Mouse (Mus musculus) heart, adult 10 weeks (tissue): ENCODE measurements around the gene Fam219a. TPM values are rescaled to one million over a fixed set of nuclear protein-coding genes. Genes with fewer than 3 reads are reported as not detected.

ENCODE experiments used
- polyA plus RNA-seq: library from polyadenylated mRNA; stranded (reverse); fragments of 350-450 nt; fragmentation: Illumina TruSeq; extraction: RNeasy Lipid Tissue Mini Kit (QIAGEN cat#74804); gene quantifications from one replicate; pipeline ENCODE4 v1.2.3, GENCODE M21; 2014; ENCODE audit warnings: low read depth, low replicate concordance

Gene Fam219a
- polyA plus RNA-seq, result 15.1 TPM

GRCm38 (mm10) chr4:41569411-41569885 is at the start of gene Fam219a, which contains the start of gene Dnaic1:
TSS of gene Fam219a (minus strand) at chr4:41569538.
TSS of gene Dnaic1 (plus strand) at chr4:41569775.

GRCm38 (mm10) chr4:41517233-41517632 is 52.1 kb downstream of the Fam219a start, which contains the start of gene 1110017D15Rik:
TSS of gene 1110017D15Rik (minus strand) at chr4:41517333.

GRCm38 (mm10) chr4:41502986-41503412 is 66.3 kb downstream of the Fam219a start, which contains the start of gene AI464131:
TSS of gene AI464131 (minus strand) at chr4:41503076.

Other genes starting within 250 kb of the Fam219a start
- gene Ubap1, start 220.5 kb downstream of the Fam219a start, polyA plus RNA-seq, result 38.3 TPM
- gene Kif24, start 104.7 kb downstream of the Fam219a start, polyA plus RNA-seq, result 0.08 TPM
- 39.1 TPM for gene Nudt2, start 104.4 kb downstream of the Fam219a start, polyA plus RNA-seq
- 7.1 TPM for gene AI464131, start 66.5 kb downstream of the Fam219a start, polyA plus RNA-seq
- not detected for gene 1110017D15Rik, start 52.2 kb downstream of the Fam219a start, polyA plus RNA-seq
- gene Dnaic1, start 237 bp upstream of the Fam219a start, polyA plus RNA-seq, result 2.3 TPM
- gene Enho, start 70.8 kb upstream of the Fam219a start, polyA plus RNA-seq, result 10.1 TPM
- gene Cntfr, start 127.6 kb upstream of the Fam219a start, polyA plus RNA-seq, result 6.3 TPM
- 114 TPM for gene Il11ra1, start 130.5 kb upstream of the Fam219a start, polyA plus RNA-seq
- 27.5 TPM for gene Rpp25l, start 144.0 kb upstream of the Fam219a start, polyA plus RNA-seq
- 70.5 TPM for gene Dctn3, start 153.6 kb upstream of the Fam219a start, polyA plus RNA-seq
- not detected for gene Arid3c, start 161.6 kb upstream of the Fam219a start, polyA plus RNA-seq
- gene Galt, start 185.7 kb upstream of the Fam219a start, polyA plus RNA-seq, result 65.1 TPM
- gene Sigmar1, start 186.6 kb upstream of the Fam219a start, polyA plus RNA-seq, result 24.3 TPM
- gene Ccl27a, start 204.7 kb upstream of the Fam219a start, polyA plus RNA-seq, result 25.4 TPM